Comparison of ENCODE assay signal across 23 mouse cellular contexts in the genomic region with DNA sequence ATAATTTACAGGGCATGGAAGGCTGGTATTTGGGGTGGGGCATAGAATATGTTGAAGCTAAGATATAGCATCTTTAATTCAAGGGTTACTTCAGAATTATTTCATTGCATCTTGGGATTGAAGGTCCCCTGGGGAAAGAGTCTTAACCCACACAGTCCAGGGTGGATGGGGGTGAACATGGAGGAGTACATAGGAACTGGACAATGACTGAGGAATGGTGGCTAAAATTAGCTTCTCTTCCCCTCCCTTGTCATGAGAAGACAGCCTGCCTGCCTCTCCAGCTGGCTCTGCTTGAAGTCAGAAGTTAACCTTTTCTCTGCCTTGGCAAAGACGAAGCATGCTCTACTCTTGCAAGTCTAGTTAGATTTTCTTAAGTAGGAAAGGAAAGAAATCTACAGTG.
DNase-seq lines count a peak whose midpoint lies in the region; ATAC-seq lines count a peak whose summit lies in the region.
"Had no signal": no experiment of that assay in that cellular context is flagged by ENCODE, and none has a peak within 500 bp of the region (broad histone marks: within the 10 kb centered on the region; RNA-seq: fewer than 3 reads in every experiment).

No protein-coding gene starts in this region.

- peak; percentile 10 for DNase-seq in heart, adult 8-10 months (ENCODE audit: low spot score)
- DNase-seq in kidney, adult 9 months: no peak
- DNase-seq in adipocyte (ENCODE audit: low spot score): peak; percentile 75
- DNase-seq in heart, postnatal 10 days: peak; percentile 29 to 35
- no peak for DNase-seq in ovary, adult 18-20 months (ENCODE audit: low spot score)
- DNase-seq: cerebellum, adult 9-11 months; gastrocnemius, postnatal 25 days; kidney, adult 8-10 months; lung, postnatal 10 days; right cerebral cortex, adult 18-20 months; spleen, adult 18-20 months; thymus, postnatal 25 days had no signal

- H3K4me3 ChIP-seq in heart, embryonic 11.5 days (ENCODE audit: low read depth, low read length): no peak overlapping the region
- H3K4me3 ChIP-seq in kidney, embryonic 16.5 days (ENCODE audit: low read length): no peak overlapping the region
- no peak overlapping the region for H3K4me3 ChIP-seq in midbrain, embryonic 16.5 days (ENCODE audit: low read depth, low read length)
- H3K4me3 ChIP-seq: forebrain, embryonic 12.5 days; hindbrain, embryonic 10.5 days; layer of hippocampus, adult 2 months; limb, embryonic 10.5 days; megakaryocyte, embryonic 14.5 days; midbrain, embryonic 15.5 days had no signal

- H3K27ac ChIP-seq in heart, embryonic 11.5 days (ENCODE audit: low read depth, low read length): no peak overlapping the region; the same call in 1 of the 2 replicates
- H3K27ac ChIP-seq in kidney, embryonic 16.5 days (ENCODE audit: low read length): no peak overlapping the region; the same call in 1 of the 2 replicates
- no peak overlapping the region for H3K27ac ChIP-seq in midbrain, embryonic 16.5 days (ENCODE audit: low read length)
- H3K27ac ChIP-seq: forebrain, embryonic 12.5 days; hindbrain, embryonic 10.5 days; layer of hippocampus, adult 2 months; limb, embryonic 10.5 days; midbrain, embryonic 15.5 days had no signal

- H3K9ac ChIP-seq in heart, embryonic 11.5 days (ENCODE audit: low read depth, low read length): no peak overlapping the region
- H3K9ac ChIP-seq in kidney, embryonic 16.5 days (replicated peaks; ENCODE audit: low read length): no peak overlapping the region
- H3K9ac ChIP-seq in midbrain, embryonic 16.5 days (ENCODE audit: low read depth, low read length): no peak overlapping the region
- H3K9ac ChIP-seq: forebrain, embryonic 12.5 days; midbrain, embryonic 15.5 days had no signal

- intact Hi-C loops in heart, postnatal 10 days (cut with DNase I): no loop called here

- ATAC-seq in heart, embryonic 11.5 days (replicated peaks; ENCODE audit: insufficient number of reproducible peaks, low FRiP score, low TSS enrichment): no peak
- ATAC-seq in kidney, embryonic 16.5 days (ENCODE audit: low FRiP score, low TSS enrichment): peak; percentile 73
- ATAC-seq in midbrain, embryonic 16.5 days: no peak
- ATAC-seq: activated CD4-positive, CD25-positive, alpha-beta regulatory T cell, adult 4 months; midbrain, embryonic 15.5 days had no signal

- H3K36me3 ChIP-seq in heart, embryonic 11.5 days (ENCODE audit: control insufficient read depth, insufficient read depth, low read length): no peaks in the 10 kb centered on the region
- H3K36me3 ChIP-seq in kidney, embryonic 16.5 days (ENCODE audit: insufficient read depth, low read length): no peaks in the 10 kb centered on the region
- no peaks in the 10 kb centered on the region for H3K36me3 ChIP-seq in midbrain, embryonic 16.5 days (ENCODE audit: control insufficient read depth, insufficient read depth, low read length)
- H3K36me3 ChIP-seq: forebrain, embryonic 12.5 days; hindbrain, embryonic 10.5 days; limb, embryonic 10.5 days; midbrain, embryonic 15.5 days had no signal

- H3K27me3 ChIP-seq in heart, embryonic 11.5 days (ENCODE audit: control insufficient read depth, insufficient read depth, low read length): no peaks in the 10 kb centered on the region
- no peaks in the 10 kb centered on the region for H3K27me3 ChIP-seq in kidney, embryonic 16.5 days (ENCODE audit: insufficient read depth, low read length)
- H3K27me3 ChIP-seq in midbrain, embryonic 16.5 days (ENCODE audit: control insufficient read depth, insufficient read depth, low read depth, low read length): peaks cover 4% of the 10 kb centered on the region; the same call in 1 of the 2 replicates

- WGBS in heart, embryonic 11.5 days (ENCODE audit: insufficient replicate concordance): 32% methylated on average over 1 of the region's 1 CpGs
- WGBS in kidney, embryonic 16.5 days: 53% methylated on average over 1 of the region's 1 CpGs
- 76% methylated on average over 1 of the region's 1 CpGs for WGBS in midbrain, embryonic 16.5 days

- H3K4me2 ChIP-seq in heart, embryonic 11.5 days: no peak overlapping the region
- H3K4me2 ChIP-seq in kidney, embryonic 16.5 days (replicated peaks; ENCODE audit: low read depth, low read length): no peak overlapping the region
- no peak overlapping the region for H3K4me2 ChIP-seq in midbrain, embryonic 16.5 days (ENCODE audit: low read length)
- H3K4me2 ChIP-seq: forebrain, embryonic 12.5 days; liver, embryonic 11.5 days; midbrain, embryonic 15.5 days had no signal

- H3K9me3 ChIP-seq in heart, embryonic 11.5 days (replicated peaks; ENCODE audit: control insufficient read depth, low read length): no peaks in the 10 kb centered on the region
- H3K9me3 ChIP-seq in kidney, embryonic 16.5 days (ENCODE audit: low read length): peaks cover 4% of the 10 kb centered on the region; the same call in 1 of the 2 replicates
- no peaks in the 10 kb centered on the region for H3K9me3 ChIP-seq in midbrain, embryonic 16.5 days (replicated peaks; ENCODE audit: control insufficient read depth, low read length, poor library complexity, severe bottlenecking)
- H3K9me3 ChIP-seq: forebrain, embryonic 12.5 days; hindbrain, embryonic 10.5 days; limb, embryonic 10.5 days; midbrain, embryonic 15.5 days had no signal

- peaks cover 14% of the 10 kb centered on the region for H3K4me1 ChIP-seq in heart, embryonic 11.5 days (ENCODE audit: control insufficient read depth, insufficient read depth, low read length)
- peaks cover 12% of the 10 kb centered on the region; the same call in 1 of the 2 replicates for H3K4me1 ChIP-seq in kidney, embryonic 16.5 days (ENCODE audit: insufficient read depth, low read length)
- H3K4me1 ChIP-seq in midbrain, embryonic 16.5 days (ENCODE audit: control insufficient read depth, insufficient read depth, low read length): peaks cover 19% of the 10 kb centered on the region
- H3K4me1 ChIP-seq: megakaryocyte, embryonic 14.5 days had no signal

Comparison
In these comparisons a context has a peak if more than half of its experiments do, and no peak if none do; other contexts are left out.
1. DNase-seq: peak in heart, adult 8-10 months (single experiment), adipocyte (single experiment) and heart, postnatal 10 days (2 of 2); none in kidney, adult 9 months (single experiment) and ovary, adult 18-20 months (single experiment).